Mouse (Mus musculus) small intestine, adult 2 months (tissue): Measurements from ENCODE around the gene Gm37240.

Experiments
- CTCF ChIP-seq: fragments of 200-500 bp; IDR thresholded peaks from 2 replicates; pipeline ENCODE4 v1.5.1; 2012; ENCODE audit warnings: low read depth, mild to moderate bottlenecking, control low read depth, inconsistent platforms, low read length, moderate library complexity, mixed read lengths; ENCODE audit not compliant: insufficient replicate concordance, insufficient read length; ENCODE audit errors: extremely low read depth
- POLR2A ChIP-seq: fragments of 200-500 bp; IDR thresholded peaks from 2 replicates; pipeline ENCODE4 v1.6.1; 2012; ENCODE audit warnings: low read depth, mild to moderate bottlenecking, control low read depth, inconsistent platforms, low read length, moderate library complexity

- TF ChIP-seq CTCF = no peak
- no peak for TF ChIP-seq POLR2A
Observed at GRCm38 (mm10) chr3:85635591-85635990, 251.7 kb downstream of the Gm37240 start.
